Mouse (Mus musculus) midbrain, embryonic 11.5 days (tissue): ENCODE results near the gene Irx6. TPM values are rescaled to one million over a fixed set of nuclear protein-coding genes. Genes with fewer than 3 reads are reported as not detected.

Experiments
- ATAC-seq: fragments of 200-750 bp; cut with Nextera tagmentation; 2 replicates; pipeline ENCODE4 v1.8.0; 2017; ENCODE audit warnings: moderate TSS enrichment, moderate library complexity; ENCODE audit not compliant: low FRiP score
- DNase-seq: peaks from one replicate; pipeline ENCODE4 v3.0.0; 2015; ENCODE audit warnings: low spot score; ENCODE audit errors: missing footprints
- H3K27ac ChIP-seq: fragments of 300-500 bp; sonication (generic); 2 replicates; pipeline ENCODE4 v1.5.1; 2014; ENCODE audit warnings: low read depth, low read length
- H3K27me3 ChIP-seq: fragments of 300-500 bp; sonication (generic); 2 replicates; pipeline ENCODE4 v1.6.1; 2014; ENCODE audit warnings: mild to moderate bottlenecking, low read length, moderate library complexity, mixed read lengths; ENCODE audit not compliant: control insufficient read depth, insufficient read depth
- H3K36me3 ChIP-seq: fragments of 300-500 bp; sonication (generic); 2 replicates; pipeline ENCODE4 v1.6.1; 2014; ENCODE audit warnings: mild to moderate bottlenecking, low read length, moderate library complexity, mixed read lengths; ENCODE audit not compliant: control insufficient read depth, insufficient read depth
- H3K4me1 ChIP-seq: fragments of 300-500 bp; sonication (generic); 2 replicates; pipeline ENCODE4 v1.6.1; 2014; ENCODE audit warnings: low read length; ENCODE audit not compliant: control insufficient read depth, insufficient read depth
- H3K4me2 ChIP-seq: fragments of 300-500 bp; sonication (generic); 2 replicates; pipeline ENCODE4 v1.6.1; 2014; ENCODE audit warnings: mild to moderate bottlenecking, moderate library complexity
- H3K4me3 ChIP-seq: fragments of 300-500 bp; sonication (generic); 2 replicates; pipeline ENCODE4 v1.5.1; 2014; ENCODE audit warnings: low read depth, low read length
- H3K9ac ChIP-seq: fragments of 300-500 bp; sonication (generic); 2 replicates; pipeline ENCODE4 v1.6.1; 2014; ENCODE audit warnings: low read length
- H3K9me3 ChIP-seq: fragments of 300-500 bp; sonication (generic); 2 replicates; pipeline ENCODE4 v1.6.1; 2016; ENCODE audit warnings: low read length; ENCODE audit not compliant: control insufficient read depth
- WGBS: fragments of 180-500 bp; shearing (Covaris S2); extraction: QIAGEN DNeasy Blood & Tissue Kit; methylation state at CpG from one replicate; pipeline ENCODE4 v1.1.7; 2014; 5-methylcytosine and 5-hydroxymethylcytosine counted together
- polyA plus RNA-seq: library from polyadenylated mRNA; unstranded; fragments of >200 nt; fragmentation: Nextera tagmentation; extraction: Ambion mirVana; gene quantifications from 2 replicates; pipeline ENCODE4 v1.2.1, GENCODE M21; 2014

Irx6 gene
- polyA plus RNA-seq, result 2.3 and 2.6 TPM in 2 replicates

GRCm38 (mm10) chr8:92674244-92675128 is at the start of gene Irx6:
Gene Irx6, plus strand, starts transcription at chr8:92674288.
- H3K36me3 ChIP-seq, result no peaks in the 10 kb centered on the region
- peak; percentile 94 for DNase-seq
- peak; percentile 40 for ATAC-seq
- no peaks in the 10 kb centered on the region for H3K9me3 ChIP-seq
- H3K9ac ChIP-seq, result peak within 1 kb of the TSS; percentile 64
- H3K4me1 ChIP-seq, result peaks cover 45% of the 10 kb centered on the region
- no peak within 1 kb of the TSS for H3K27ac ChIP-seq
- peak within 1 kb of the TSS; percentile 44 for H3K4me3 ChIP-seq
- H3K4me2 ChIP-seq, result peak within 1 kb of the TSS; percentile 87
- H3K27me3 ChIP-seq, result peaks cover 53% of the 10 kb centered on the region
- WGBS, result under 1% methylated on average over 61 of the region's 62 CpGs

GRCm38 (mm10) chr8:92628711-92629650 is 45.1 kb upstream of the Irx6 start:
- WGBS, result 77% methylated on average over 14 of the region's 14 CpGs
- no peaks in the 10 kb centered on the region for H3K27me3 ChIP-seq
- no peak overlapping the region for H3K9ac ChIP-seq
- no peak overlapping the region for H3K4me2 ChIP-seq
- H3K4me1 ChIP-seq, result no peaks in the 10 kb centered on the region
- H3K36me3 ChIP-seq, result no peaks in the 10 kb centered on the region
- no peaks in the 10 kb centered on the region for H3K9me3 ChIP-seq
- ATAC-seq (no peak), DNase-seq (no peak)
- H3K4me3 ChIP-seq, result no peak overlapping the region
- no peak overlapping the region for H3K27ac ChIP-seq

- Histone ChIP-seq H3K27ac (no peak overlapping the region), H3K27me3 (no peaks in the 10 kb centered on the region), H3K9ac (no peak overlapping the region), H3K4me2 (no peak overlapping the region), H3K4me1 (no peaks in the 10 kb centered on the region), H3K36me3 (no peaks in the 10 kb centered on the region), H3K4me3 (no peak overlapping the region), H3K9me3 (no peaks in the 10 kb centered on the region)
- DNase-seq, result no peak
- ATAC-seq, result no peak
- 92% methylated on average over 5 of the region's 5 CpGs for WGBS
These were observed 40.9 kb upstream of the Irx6 start for GRCm38 (mm10) chr8:92633199-92633598.

- 87% methylated on average over 8 of the region's 8 CpGs for WGBS
These were observed 33.3 kb upstream of the Irx6 start for GRCm38 (mm10) chr8:92640820-92641219.

GRCm38 (mm10) chr8:92646637-92647036 is 27.5 kb upstream of the Irx6 start:
- DNase-seq (peak; percentile 90), ATAC-seq (no peak)
- Histone ChIP-seq H3K4me2 (no peak overlapping the region), H3K4me3 (no peak overlapping the region), H3K9ac (no peak overlapping the region), H3K4me1 (no peaks in the 10 kb centered on the region), H3K9me3 (no peaks in the 10 kb centered on the region), H3K36me3 (no peaks in the 10 kb centered on the region), H3K27ac (no peak overlapping the region), H3K27me3 (no peaks in the 10 kb centered on the region)
- WGBS, result 68% methylated on average over 2 of the region's 2 CpGs

More at GRCm38 (mm10) chr8:92640820-92641219, 33.3 kb upstream of the Irx6 start:
- Histone ChIP-seq H3K36me3 (no peaks in the 10 kb centered on the region), H3K4me1 (no peaks in the 10 kb centered on the region), H3K27me3 (no peaks in the 10 kb centered on the region), H3K4me3 (no peak overlapping the region), H3K27ac (no peak overlapping the region), H3K9ac (no peak overlapping the region), H3K4me2 (no peak overlapping the region), H3K9me3 (no peaks in the 10 kb centered on the region)
- DNase-seq, result no peak
- ATAC-seq, result no peak

GRCm38 (mm10) chr8:92664207-92664606 is 9.9 kb upstream of the Irx6 start:
- no peak for ATAC-seq
- H3K36me3 ChIP-seq, result no peaks in the 10 kb centered on the region
- H3K27ac ChIP-seq, result no peak overlapping the region
- peaks cover 7% of the 10 kb centered on the region for H3K4me1 ChIP-seq
- 73% methylated on average over 4 of the region's 4 CpGs for WGBS
- no peak overlapping the region for H3K4me2 ChIP-seq
- no peaks in the 10 kb centered on the region for H3K9me3 ChIP-seq
- H3K4me3 ChIP-seq, result no peak overlapping the region
- peaks cover 4% of the 10 kb centered on the region for H3K27me3 ChIP-seq
- no peak for DNase-seq
- H3K9ac ChIP-seq, result no peak overlapping the region

- Histone ChIP-seq H3K36me3 (no peaks in the 10 kb centered on the region), H3K4me1 (peaks cover 38% of the 10 kb centered on the region), H3K4me3 (no peak overlapping the region), H3K9ac (no peak overlapping the region), H3K27ac (no peak overlapping the region), H3K4me2 (peak overlapping the region; percentile 19; the same call in 1 of the 2 replicates), H3K9me3 (no peaks in the 10 kb centered on the region), H3K27me3 (peaks cover 13% of the 10 kb centered on the region)
- DNase-seq (no peak), ATAC-seq (no peak)
- 40% methylated on average over 11 of the region's 11 CpGs for WGBS
These were observed 3.9 kb upstream of the Irx6 start for GRCm38 (mm10) chr8:92670236-92670635.

GRCm38 (mm10) chr8:92670656-92671195 is 3.4 kb upstream of the Irx6 start:
- DNase-seq (peak; percentile 90), ATAC-seq (no peak)
- Histone ChIP-seq H3K4me1 (peaks cover 38% of the 10 kb centered on the region), H3K27me3 (peaks cover 17% of the 10 kb centered on the region), H3K9ac (no peak overlapping the region), H3K27ac (no peak overlapping the region), H3K4me3 (no peak overlapping the region), H3K4me2 (peak overlapping the region; percentile 19; the same call in 1 of the 2 replicates), H3K9me3 (no peaks in the 10 kb centered on the region), H3K36me3 (no peaks in the 10 kb centered on the region)
- 18% methylated on average over 12 of the region's 12 CpGs for WGBS
